Mouse (Mus musculus): ENCODE measurements at regions not wholly inside any gene's neighbourhood (a gene's known extent, or its start where the extent isn't known, plus 50 kb on each side); places are given as distances from the start of the nearest gene placed in this dataset.

- Histone ChIP-seq H3K36me3 (ENCODE audit: control insufficient read depth, insufficient read depth) (no peaks in the 10 kb centered on the region), H3K27ac (ENCODE audit: low read length) (peak overlapping the region; percentile 75), H3K9ac (replicated peaks; ENCODE audit: low read depth, low read length) (no peak overlapping the region), H3K27me3 (replicated peaks; ENCODE audit: control insufficient read depth, insufficient read depth, low read length) (no peaks in the 10 kb centered on the region), H3K4me1 (replicated peaks; ENCODE audit: control insufficient read depth, insufficient read depth, low read length) (peaks cover 14% of the 10 kb centered on the region), H3K4me2 (ENCODE audit: low read length) (no peak overlapping the region), H3K4me3 (replicated peaks; ENCODE audit: low read length) (no peak overlapping the region), H3K9me3 (ENCODE audit: control insufficient read depth, low read length) (no peaks in the 10 kb centered on the region; the same call in 1 of the 2 replicates)
- peak; percentile 81 for ATAC-seq
- 25% methylated on average over 9 of the region's 9 CpGs for WGBS
Measured at GRCm38 (mm10) chr9:58421702-58422392, 51.6 kb upstream of the Tbc1d21 start.

- H3K4me3 ChIP-seq (replicated peaks; ENCODE audit: low read length), result no peak overlapping the region
- H3K9ac ChIP-seq (replicated peaks; ENCODE audit: low read depth, low read length), result no peak overlapping the region
- WGBS, result 83% methylated on average over 7 of the region's 7 CpGs
- no peak overlapping the region for H3K27ac ChIP-seq (ENCODE audit: low read length)
- H3K36me3 ChIP-seq (ENCODE audit: control insufficient read depth, insufficient read depth), result no peaks in the 10 kb centered on the region
- ATAC-seq, result no peak
- 0 out of 2 replicates have a peak, but pooled peaks cover 4% of the 10 kb centered on the region for H3K4me1 ChIP-seq (replicated peaks; ENCODE audit: control insufficient read depth, insufficient read depth, low read length)
- no peak overlapping the region for H3K4me2 ChIP-seq (ENCODE audit: low read length)
- no peaks in the 10 kb centered on the region for H3K27me3 ChIP-seq (replicated peaks; ENCODE audit: control insufficient read depth, insufficient read depth, low read length)
- H3K9me3 ChIP-seq (ENCODE audit: control insufficient read depth, low read length), result no peaks in the 10 kb centered on the region; the same call in 1 of the 2 replicates
Measured at GRCm38 (mm10) chr9:58428795-58429194, 58.5 kb upstream of the Tbc1d21 start.

GRCm38 (mm10) chr9:58430772-58431171, 57.6 kb upstream of the Insyn1 start:
- 94% methylated on average over 4 of the region's 4 CpGs for WGBS
- no peak overlapping the region for H3K4me3 ChIP-seq (replicated peaks; ENCODE audit: low read length)

GRCm38 (mm10) chr9:58432793-58433370, 55.5 kb upstream of the Insyn1 start:
- no peak for ATAC-seq
- WGBS, result 62% methylated on average over 5 of the region's 5 CpGs
- Histone ChIP-seq H3K27me3 (replicated peaks; ENCODE audit: control insufficient read depth, insufficient read depth, low read length) (no peaks in the 10 kb centered on the region), H3K27ac (ENCODE audit: low read length) (no peak overlapping the region), H3K9me3 (ENCODE audit: control insufficient read depth, low read length) (no peaks in the 10 kb centered on the region), H3K4me2 (ENCODE audit: low read length) (no peak overlapping the region), H3K4me3 (replicated peaks; ENCODE audit: low read length) (no peak overlapping the region), H3K9ac (replicated peaks; ENCODE audit: low read depth, low read length) (no peak overlapping the region), H3K4me1 (replicated peaks; ENCODE audit: control insufficient read depth, insufficient read depth, low read length) (peaks cover 6% of the 10 kb centered on the region), H3K36me3 (ENCODE audit: control insufficient read depth, insufficient read depth) (no peaks in the 10 kb centered on the region)

More at GRCm38 (mm10) chr9:58430772-58431171, 57.6 kb upstream of the Insyn1 start:
- H3K9me3 ChIP-seq (ENCODE audit: control insufficient read depth, low read length), result no peaks in the 10 kb centered on the region
- no peaks in the 10 kb centered on the region for H3K27me3 ChIP-seq (replicated peaks; ENCODE audit: control insufficient read depth, insufficient read depth, low read length)
- H3K36me3 ChIP-seq (ENCODE audit: control insufficient read depth, insufficient read depth), result no peaks in the 10 kb centered on the region
- no peak overlapping the region for H3K27ac ChIP-seq (ENCODE audit: low read length)
- no peak overlapping the region for H3K4me2 ChIP-seq (ENCODE audit: low read length)
- 0 out of 2 replicates have a peak, but pooled peaks cover 4% of the 10 kb centered on the region for H3K4me1 ChIP-seq (replicated peaks; ENCODE audit: control insufficient read depth, insufficient read depth, low read length)
- H3K9ac ChIP-seq (replicated peaks; ENCODE audit: low read depth, low read length), result no peak overlapping the region
- no peak for ATAC-seq

GRCm38 (mm10) chr9:58436246-58437091, 51.9 kb upstream of the Insyn1 start:
- no peak overlapping the region for H3K4me2 ChIP-seq (ENCODE audit: low read length)
- WGBS, result 79% methylated on average over 10 of the region's 10 CpGs
- no peak overlapping the region for H3K9ac ChIP-seq (replicated peaks; ENCODE audit: low read depth, low read length)
- peaks cover 38% of the 10 kb centered on the region for H3K4me1 ChIP-seq (replicated peaks; ENCODE audit: control insufficient read depth, insufficient read depth, low read length)
- no peak overlapping the region for H3K4me3 ChIP-seq (replicated peaks; ENCODE audit: low read length)
- H3K36me3 ChIP-seq (ENCODE audit: control insufficient read depth, insufficient read depth), result no peaks in the 10 kb centered on the region
- H3K9me3 ChIP-seq (ENCODE audit: control insufficient read depth, low read length), result no peaks in the 10 kb centered on the region
- no peak overlapping the region for H3K27ac ChIP-seq (ENCODE audit: low read length)
- ATAC-seq, result no peak
- H3K27me3 ChIP-seq (replicated peaks; ENCODE audit: control insufficient read depth, insufficient read depth, low read length), result no peaks in the 10 kb centered on the region

GRCm38 (mm10) chr9:58437541-58437940, 50.9 kb upstream of the Insyn1 start:
- WGBS, result 64% methylated on average over 11 of the region's 11 CpGs
- H3K27ac ChIP-seq (ENCODE audit: low read length), result no peak overlapping the region
- H3K9ac ChIP-seq (replicated peaks; ENCODE audit: low read depth, low read length), result no peak overlapping the region
- no peak overlapping the region for H3K4me2 ChIP-seq (ENCODE audit: low read length)
- no peak overlapping the region for H3K4me3 ChIP-seq (replicated peaks; ENCODE audit: low read length)
- H3K9me3 ChIP-seq (ENCODE audit: control insufficient read depth, low read length), result no peaks in the 10 kb centered on the region
- peaks cover 48% of the 10 kb centered on the region for H3K4me1 ChIP-seq (replicated peaks; ENCODE audit: control insufficient read depth, insufficient read depth, low read length)
- H3K27me3 ChIP-seq (replicated peaks; ENCODE audit: control insufficient read depth, insufficient read depth, low read length), result no peaks in the 10 kb centered on the region
- H3K36me3 ChIP-seq (ENCODE audit: control insufficient read depth, insufficient read depth), result no peaks in the 10 kb centered on the region
- ATAC-seq, result no peak

GRCm38 (mm10) chr9:58438071-58438858, 50.1 kb upstream of the Insyn1 start:
- WGBS, result 47% methylated on average over 7 of the region's 7 CpGs
- peak overlapping the region; percentile 32; the same call in 1 of the 2 replicates for H3K4me2 ChIP-seq (ENCODE audit: low read length)

More at GRCm38 (mm10) chr9:58438071-58438858, 50.1 kb upstream of the Insyn1 start:
- peak overlapping the region; percentile 74 for H3K27ac ChIP-seq (ENCODE audit: low read length)
- no peak overlapping the region for H3K4me3 ChIP-seq (replicated peaks; ENCODE audit: low read length)
- peak overlapping the region; percentile 52 for H3K9ac ChIP-seq (replicated peaks; ENCODE audit: low read depth, low read length)
- H3K27me3 ChIP-seq (replicated peaks; ENCODE audit: control insufficient read depth, insufficient read depth, low read length), result no peaks in the 10 kb centered on the region
- H3K9me3 ChIP-seq (ENCODE audit: control insufficient read depth, low read length), result no peaks in the 10 kb centered on the region
- H3K4me1 ChIP-seq (replicated peaks; ENCODE audit: control insufficient read depth, insufficient read depth, low read length), result peaks cover 52% of the 10 kb centered on the region
- ATAC-seq, result no peak
- no peaks in the 10 kb centered on the region for H3K36me3 ChIP-seq (ENCODE audit: control insufficient read depth, insufficient read depth)
